14 mouse cellular contexts compared by ENCODE assay signal in the genomic region with DNA sequence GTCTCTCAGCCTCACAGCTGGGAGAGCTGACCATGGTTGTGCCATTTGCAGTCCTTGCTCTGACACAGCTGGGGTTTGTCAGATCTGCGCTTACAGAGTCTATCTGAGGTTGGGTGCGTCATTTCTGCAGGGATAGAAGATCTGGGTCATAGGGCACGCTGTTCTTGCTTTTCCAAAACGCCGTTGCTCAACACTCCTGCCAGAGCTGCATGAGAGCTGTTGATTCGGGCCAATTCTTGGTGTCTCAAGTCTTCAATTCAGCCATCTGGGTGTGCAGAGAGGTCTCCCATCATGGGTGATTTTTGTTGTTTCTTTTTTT. TPM values are rescaled to one million over a fixed set of nuclear protein-coding genes. Genes with fewer than 3 reads are reported as not detected.
A peak's percentile ranks its signal among the peaks of the same experiment; 100 is the strongest.
DNase-seq lines count a peak whose midpoint lies in the region; ATAC-seq and TF ChIP-seq lines count a peak whose summit lies in the region.
"Had no signal": no experiment of that assay in that cellular context is flagged by ENCODE, and none has a peak within 500 bp of the region (broad histone marks: within the 10 kb centered on the region; RNA-seq: fewer than 3 reads in every experiment).

No protein-coding gene starts in this region.

- H3K9me3 ChIP-seq in liver, postnatal 0 days (ENCODE audit: low read length): no peaks in the 10 kb centered on the region
- H3K9me3 ChIP-seq in midbrain, embryonic 15.5 days: no peaks in the 10 kb centered on the region
- H3K9me3 ChIP-seq: forebrain, embryonic 13.5 days; heart, embryonic 13.5 days; limb, embryonic 10.5 days; megakaryocyte, embryonic 14.5 days; stomach, embryonic 15.5 days had no signal

- H3K4me2 ChIP-seq in liver, postnatal 0 days (ENCODE audit: low read depth, low read length): no peak overlapping the region
- H3K4me2 ChIP-seq in midbrain, embryonic 15.5 days: no peak overlapping the region
- H3K4me2 ChIP-seq: forebrain, embryonic 13.5 days; stomach, embryonic 15.5 days had no signal

- no peaks in the 10 kb centered on the region for H3K27me3 ChIP-seq in liver, postnatal 0 days (ENCODE audit: insufficient read depth, low read length)
- H3K27me3 ChIP-seq in kidney, adult 2 months (replicated peaks; ENCODE audit: control insufficient read depth, insufficient read depth, low read length): no peaks in the 10 kb centered on the region
- no peaks in the 10 kb centered on the region for H3K27me3 ChIP-seq in midbrain, embryonic 15.5 days (replicated peaks)
- H3K27me3 ChIP-seq: forebrain, embryonic 13.5 days; stomach, embryonic 15.5 days had no signal

- no peak for TF ChIP-seq POLR2A in kidney, adult 2 months (IDR thresholded peaks at IDR 0.05; ENCODE audit: low read depth, low read length)

- H3K27ac ChIP-seq in liver, postnatal 0 days (ENCODE audit: low read depth): peak overlapping the region; percentile 70
- H3K27ac ChIP-seq in kidney, adult 2 months (ENCODE audit: insufficient read depth, low read depth, low read length): no peak overlapping the region
- no peak overlapping the region for H3K27ac ChIP-seq in midbrain, embryonic 15.5 days
- H3K27ac ChIP-seq: forebrain, embryonic 13.5 days; heart, embryonic 13.5 days; limb, embryonic 10.5 days; stomach, embryonic 15.5 days had no signal

- peak; percentile 42 for DNase-seq in liver, postnatal 0 days
- no peak for DNase-seq in liver
- DNase-seq in adrenal gland, postnatal 36 days: peak; percentile 45 to 53
- peak; percentile 56 for DNase-seq in kidney, adult 2 months
- peak; percentile 55 for DNase-seq in lung, postnatal 14 days
- DNase-seq in layer of hippocampus, postnatal 10 days (ENCODE audit: low spot score in 2 of 2): no peak

- 0 out of 2 replicates have a peak, but pooled peaks cover 4% of the 10 kb centered on the region for H3K4me1 ChIP-seq in liver, postnatal 0 days (ENCODE audit: insufficient read depth)
- peaks cover 4% of the 10 kb centered on the region; the same call in 1 of the 2 replicates for H3K4me1 ChIP-seq in kidney, adult 2 months (ENCODE audit: control insufficient read depth, insufficient read depth, low read length)
- 0 out of 2 replicates have a peak, but pooled peaks cover 3% of the 10 kb centered on the region for H3K4me1 ChIP-seq in midbrain, embryonic 15.5 days
- H3K4me1 ChIP-seq: forebrain, embryonic 13.5 days; limb, embryonic 10.5 days; megakaryocyte, embryonic 14.5 days; stomach, embryonic 15.5 days had no signal

- ATAC-seq in liver, postnatal 0 days: peak; percentile 68
- no peak for ATAC-seq in midbrain, embryonic 15.5 days (replicated peaks)
- no peak for ATAC-seq in megakaryocyte, adult 5-6 weeks (ENCODE audit: poor library complexity, severe bottlenecking)

- H3K4me3 ChIP-seq in liver, postnatal 0 days (ENCODE audit: low read depth, low read length): no peak overlapping the region
- H3K4me3 ChIP-seq in kidney, adult 2 months (ENCODE audit: insufficient read depth, low read depth, low read length): no peak overlapping the region
- H3K4me3 ChIP-seq in midbrain, embryonic 15.5 days: no peak overlapping the region
- H3K4me3 ChIP-seq: forebrain, embryonic 13.5 days; heart, embryonic 13.5 days; limb, embryonic 10.5 days; megakaryocyte, embryonic 14.5 days; stomach, embryonic 15.5 days had no signal

- no peaks in the 10 kb centered on the region for H3K36me3 ChIP-seq in liver, postnatal 0 days (replicated peaks; ENCODE audit: insufficient read depth, low read length)
- no peaks in the 10 kb centered on the region for H3K36me3 ChIP-seq in kidney, adult 2 months (ENCODE audit: control insufficient read depth, insufficient read depth, low read length)
- no peaks in the 10 kb centered on the region for H3K36me3 ChIP-seq in midbrain, embryonic 15.5 days (replicated peaks)
- H3K36me3 ChIP-seq: heart, embryonic 13.5 days; limb, embryonic 10.5 days; stomach, embryonic 15.5 days had no signal

- TF ChIP-seq CTCF in liver, postnatal 0 days (IDR thresholded peaks at IDR 0.05; ENCODE audit: low read depth): no peak
- no peak for TF ChIP-seq CTCF in kidney, adult 2 months (conservative IDR thresholded peaks at IDR 0.05; ENCODE audit: insufficient read depth, insufficient read length, low read depth, low read length)

- TF ChIP-seq EP300 in liver, postnatal 0 days (IDR thresholded peaks at IDR 0.05; ENCODE audit: low read depth): no peak

- 42% methylated on average over 6 of the region's 6 CpGs for WGBS in liver, postnatal 0 days (ENCODE audit: insufficient replicate concordance)
- WGBS in kidney, adult 2 months: 48% methylated on average over 6 of the region's 6 CpGs
- 67% methylated on average over 6 of the region's 6 CpGs for WGBS in midbrain, embryonic 15.5 days

- no peak overlapping the region for H3K9ac ChIP-seq in liver, postnatal 0 days (replicated peaks)
- H3K9ac ChIP-seq in midbrain, embryonic 15.5 days: no peak overlapping the region
- H3K9ac ChIP-seq: stomach, embryonic 15.5 days had no signal

RNA-seq across cellular contexts. Expression of a gene that starts 32.3 kb away (rescaled TPM):
- polyA plus RNA-seq in liver, postnatal 0 days (2015; fragmentation: Nextera tagmentation; extraction: Ambion mirVana): not detected in 2 replicates
- under 1 TPM in 1 of 2 experiments, not detected in 1; 0.46 TPM for total RNA-seq in adrenal gland, postnatal 36 days (2021)
- polyA plus RNA-seq in kidney, adult 2 months (2012; rRNA removed): 0.03 TPM in 2 replicates
- 1 to 10 TPM; 3.1 to 3.5 TPM for total RNA-seq in layer of hippocampus, postnatal 10 days (2021)
- polyA plus RNA-seq in midbrain, embryonic 15.5 days (2015; fragmentation: Nextera tagmentation; extraction: Ambion mirVana): 0.17 TPM in 2 replicates
- not detected in 2 replicates for total RNA-seq in megakaryocyte, adult 5-6 weeks (2015)
- total RNA-seq in megakaryocyte, adult 5-6 weeks (2017): not detected in 2 replicates
- polyA plus RNA-seq: embryonic facial prominence, embryonic 11.5 days; forebrain, embryonic 13.5 days; heart, embryonic 13.5 days; limb, embryonic 10.5 days; stomach, embryonic 15.5 days had no signal

RNA-seq across cellular contexts. Expression of a gene that starts 56.9 kb away (rescaled TPM):
- polyA plus RNA-seq in liver, postnatal 0 days (2015; fragmentation: Nextera tagmentation; extraction: Ambion mirVana): not detected in 2 replicates
- not detected for total RNA-seq in adrenal gland, postnatal 36 days (2021)
- polyA plus RNA-seq in kidney, adult 2 months (2012; rRNA removed): not detected in 2 replicates
- 100 to 1,000 TPM; 138 to 141 TPM for total RNA-seq in layer of hippocampus, postnatal 10 days (2021)
- 14.8 and 15.5 TPM in 2 replicates for polyA plus RNA-seq in midbrain, embryonic 15.5 days (2015; fragmentation: Nextera tagmentation; extraction: Ambion mirVana)
- not detected in 2 replicates for total RNA-seq in megakaryocyte, adult 5-6 weeks (2015)
- not detected in 2 replicates for total RNA-seq in megakaryocyte, adult 5-6 weeks (2017)
- polyA plus RNA-seq: limb, embryonic 10.5 days had no signal

RNA-seq across cellular contexts. Expression of a gene that starts 60.0 kb away (rescaled TPM):
- polyA plus RNA-seq in liver, postnatal 0 days (2015; fragmentation: Nextera tagmentation; extraction: Ambion mirVana): 18.4 and 34.2 TPM in 2 replicates
- 100 to 1,000 TPM; 123 to 134 TPM for total RNA-seq in adrenal gland, postnatal 36 days (2021)
- polyA plus RNA-seq in kidney, adult 2 months (2012; rRNA removed): 78.5 and 85.8 TPM in 2 replicates
- 10 to 100 TPM; 35.7 to 39.5 TPM for total RNA-seq in layer of hippocampus, postnatal 10 days (2021)
- 69.0 and 72.4 TPM in 2 replicates for polyA plus RNA-seq in midbrain, embryonic 15.5 days (2015; fragmentation: Nextera tagmentation; extraction: Ambion mirVana)
- total RNA-seq in megakaryocyte, adult 5-6 weeks (2015): 6.9 and 12.5 TPM in 2 replicates
- 3.3 and 4.7 TPM in 2 replicates for total RNA-seq in megakaryocyte, adult 5-6 weeks (2017)

Comparison
In these comparisons a context has a peak if more than half of its experiments do, and no peak if none do; other contexts are left out.
1. DNase-seq: peak in liver, postnatal 0 days (single experiment), adrenal gland, postnatal 36 days (2 of 2), kidney, adult 2 months (single experiment) and lung, postnatal 14 days (single experiment); none in liver (single experiment) and layer of hippocampus, postnatal 10 days (0 of 2).
2. RNA of a gene that starts 56.9 kb away (total RNA-seq): 138 to 141 TPM in layer of hippocampus, postnatal 10 days; not detected in adrenal gland, postnatal 36 days and not detected in megakaryocyte, adult 5-6 weeks; every median in the first group is over 100 times any median in the second.